Mouse (Mus musculus) mouse trophoblast stem cell (cell line): Measurements from ENCODE around the gene Arpp21.
"Not testable (repeated sequence)": the region's sequence is repeated elsewhere in the genome, so short reads cannot be mapped to it uniquely, and the experiment has no call there.

Experiments
- in situ Hi-C, 2 experiments: fragments of 300-500 bp; cut with MseI, MboI; formaldehyde crosslinking; loops; 2 replicates in 1 of 2; 3 replicates in 1 of 2; pipeline ENCODE4 v1.15.1; 2025

Gene Arpp21

GRCm38 (mm10) chr9:112102155-112102851, 133.4 kb downstream of the Arpp21 start:
- in situ Hi-C loops, result no loop called here

DNA sequence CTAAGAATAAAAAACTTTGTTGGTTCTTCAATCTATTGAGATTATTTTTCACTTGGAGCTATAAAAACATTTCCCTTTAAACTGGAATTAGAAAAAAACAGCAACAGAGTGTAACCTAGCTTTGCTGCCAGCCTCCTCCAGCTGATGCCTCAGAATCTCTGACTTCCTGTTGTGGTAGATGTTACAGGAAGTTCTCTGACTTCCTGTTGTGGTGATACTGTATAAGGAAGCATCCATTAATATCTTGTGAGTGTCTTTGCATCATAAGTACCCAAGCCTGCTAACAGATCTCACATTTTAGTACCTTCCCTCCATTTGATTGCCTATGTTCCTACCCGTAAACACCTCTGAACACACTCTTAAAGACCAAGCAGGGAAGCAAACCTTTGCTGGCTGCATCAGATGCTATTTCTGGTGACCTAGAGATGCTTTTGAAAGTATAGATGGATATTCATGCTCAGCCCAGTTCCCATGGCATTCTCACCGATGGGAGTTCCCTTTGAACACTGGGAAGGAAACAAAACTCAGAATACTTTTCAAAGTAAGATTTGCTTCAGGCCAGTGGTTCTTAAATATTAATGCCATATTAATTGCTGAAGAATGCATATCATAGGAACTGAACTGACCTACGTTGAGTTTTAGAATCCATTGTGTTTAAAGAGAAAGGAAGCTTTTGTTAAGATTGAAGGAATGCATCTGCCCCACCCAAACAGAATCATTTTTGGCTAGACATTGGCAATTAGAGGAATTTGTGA, 134.7 kb downstream of the Arpp21 start:
- in situ Hi-C loops, result no loop called here

GRCm38 (mm10) chr9:112098267-112098666, 137.5 kb downstream of the Arpp21 start:
- in situ Hi-C loops, result no loop called here

DNA sequence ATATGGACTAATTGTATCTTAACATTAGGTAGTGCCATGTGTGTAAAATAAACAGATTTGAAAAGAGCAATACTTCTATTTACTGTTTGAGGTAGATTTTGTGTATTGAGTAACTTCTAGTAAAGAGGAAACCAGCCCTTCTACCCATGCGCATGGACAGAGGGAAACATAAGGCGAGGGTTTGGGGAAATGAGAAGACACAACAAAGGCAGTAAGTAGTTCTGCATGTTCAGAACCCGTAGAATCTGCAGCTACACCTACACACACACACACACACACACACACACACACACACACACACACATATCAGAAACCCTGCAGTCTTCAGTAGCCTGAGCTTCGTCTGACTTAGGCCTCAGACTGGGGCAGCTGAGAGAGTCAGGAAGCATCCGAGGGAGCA, 140.0 kb downstream of the Arpp21 start:
- in situ Hi-C loops, result no loop called here

DNA sequence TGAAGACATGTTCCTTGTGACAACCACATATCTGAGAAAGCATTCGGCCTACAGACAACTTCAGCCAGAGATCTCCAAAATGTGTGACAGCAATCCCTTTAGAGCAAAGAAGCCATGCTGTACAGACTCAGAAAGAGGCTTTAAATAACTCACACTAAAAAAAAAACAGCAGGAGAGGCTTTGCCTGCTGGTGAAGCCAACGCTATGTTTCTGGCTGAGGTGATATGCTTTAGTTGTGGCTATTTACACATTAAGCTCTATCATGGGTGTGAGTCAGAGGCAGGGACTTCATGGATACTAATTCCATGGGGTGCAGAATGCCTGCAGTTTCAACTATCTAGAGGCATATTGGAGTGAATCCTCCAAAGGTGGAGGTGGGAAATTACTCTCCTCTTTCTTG, 140.5 kb downstream of the Arpp21 start:
- in situ Hi-C loops, result no loop called here

GRCm38 (mm10) chr9:112078903-112079302, 156.8 kb downstream of the Arpp21 start:
- in situ Hi-C loops, result no loop called here

GRCm38 (mm10) chr9:112078453-112078852, 157.3 kb downstream of the Arpp21 start:
- in situ Hi-C loops, result no loop called here

GRCm38 (mm10) chr9:112075273-112075672, 160.5 kb downstream of the Arpp21 start:
- in situ Hi-C loops, result no loop called here

- in situ Hi-C loops, result no loop called here
Measured at GRCm38 (mm10) chr9:112074872-112075271, 160.9 kb downstream of the Arpp21 start.

DNA sequence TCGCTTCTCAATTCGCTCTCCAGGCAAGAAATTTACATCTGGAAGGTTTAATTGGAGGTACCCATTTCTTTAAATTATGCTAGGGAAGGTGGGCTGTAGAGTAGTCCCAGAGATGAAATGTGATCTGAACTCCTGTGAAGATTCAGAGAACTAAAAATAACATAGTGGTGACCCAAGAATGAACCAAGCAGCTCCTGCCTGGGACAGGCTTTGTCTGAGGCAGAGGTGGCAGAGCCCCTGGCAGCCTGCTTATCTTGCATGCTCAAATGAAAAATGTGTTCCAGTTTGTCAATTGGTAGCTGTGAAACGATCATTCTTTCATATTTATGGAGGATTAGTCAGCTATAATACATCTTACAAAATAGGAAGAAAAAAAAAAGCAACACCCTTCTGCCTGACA, 164.4 kb downstream of the Arpp21 start:
- in situ Hi-C loops, result no loop called here

DNA sequence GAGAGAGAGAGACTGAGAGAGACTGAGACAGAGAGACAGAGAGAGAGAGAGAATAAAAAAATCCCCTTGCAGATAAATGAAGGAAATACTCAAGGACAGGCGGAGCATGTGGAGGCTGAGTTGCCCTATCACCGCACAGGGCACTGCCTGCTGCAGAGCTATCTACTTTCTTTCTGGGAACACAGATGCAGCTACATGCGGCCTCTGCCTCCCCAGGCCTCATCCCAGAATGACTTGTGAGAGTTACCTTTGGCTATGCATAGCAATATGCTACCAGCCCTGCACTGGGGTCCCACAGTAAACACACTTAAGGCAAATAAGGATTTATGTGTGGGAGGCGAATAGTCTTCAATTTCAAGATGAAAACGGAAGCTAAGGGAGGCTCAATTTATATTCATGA, 164.8 kb downstream of the Arpp21 start:
- in situ Hi-C loops, result no loop called here

GRCm38 (mm10) chr9:112068250-112068649, 167.5 kb downstream of the Arpp21 start:
- in situ Hi-C loops, result no loop called here

DNA sequence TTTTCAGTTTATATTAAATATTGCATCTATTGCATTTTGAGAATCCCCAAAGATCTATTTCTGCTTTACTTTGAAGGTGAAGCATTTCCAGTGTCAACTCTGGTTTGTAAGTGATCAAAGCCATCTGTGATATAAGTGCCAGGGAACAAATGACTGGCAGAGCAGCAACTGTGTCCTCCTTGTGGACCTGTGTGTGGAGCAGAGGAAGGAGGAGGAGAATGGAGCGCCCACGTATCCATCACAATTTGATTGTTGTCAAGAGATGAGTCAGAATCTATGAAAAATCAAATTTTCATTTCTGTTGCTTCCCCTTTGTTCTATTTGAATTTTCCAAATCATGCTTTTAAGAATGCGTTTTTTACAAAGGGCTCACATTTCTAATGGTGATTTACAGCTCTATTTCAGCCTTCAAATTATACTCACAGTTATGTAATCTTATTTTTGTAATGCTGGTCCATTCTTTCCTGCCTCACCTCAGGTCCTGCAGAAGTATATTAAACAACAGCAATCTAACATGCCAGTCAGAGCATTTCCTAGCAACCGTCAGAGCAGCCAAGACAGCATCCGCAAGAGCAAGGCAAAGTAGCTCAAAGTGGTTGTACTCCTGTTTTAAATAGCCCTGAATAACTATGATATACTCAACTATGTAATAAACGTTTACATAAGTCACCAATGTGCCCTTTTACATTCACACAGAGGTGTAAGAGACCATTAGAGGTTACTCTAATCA, 174.9 kb downstream of the Arpp21 start:
- in situ Hi-C loops, result no loop called here

GRCm38 (mm10) chr9:112054807-112055381, 180.8 kb downstream of the Arpp21 start:
- in situ Hi-C loops, result no loop called here

DNA sequence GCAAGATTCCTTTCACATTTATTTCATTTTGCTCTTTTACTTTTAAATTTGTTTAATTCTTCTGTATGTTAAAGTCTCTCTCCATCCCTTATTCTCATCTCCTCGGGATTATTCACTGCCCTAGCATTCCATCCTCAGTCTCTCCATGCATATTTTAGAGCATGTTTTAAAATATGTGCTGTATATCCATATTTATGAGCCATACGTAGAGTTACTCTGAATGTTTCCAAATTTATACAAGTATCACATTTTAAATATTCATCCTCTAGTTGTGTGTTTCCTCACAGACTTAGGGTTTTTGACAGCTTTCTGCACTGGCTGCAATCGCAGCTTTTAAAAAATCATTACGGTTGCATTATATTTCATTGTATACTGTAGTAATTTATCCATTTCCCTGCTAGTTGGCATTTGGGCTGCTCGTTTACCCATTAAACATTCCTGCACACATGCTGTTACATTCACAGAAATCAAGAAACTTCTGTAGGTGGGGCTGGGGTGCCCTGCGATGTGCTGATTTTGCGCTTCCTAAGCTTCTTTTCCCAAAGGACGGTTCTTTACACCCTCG, 187.8 kb downstream of the Arpp21 start:
- in situ Hi-C loops, result no loop called here

GRCm38 (mm10) chr9:112040566-112040965, 195.2 kb downstream of the Arpp21 start:
- in situ Hi-C loops, result no loop called here

- in situ Hi-C loops, result no loop called here
Measured at GRCm38 (mm10) chr9:112037732-112038131, 198.0 kb downstream of the Arpp21 start.

DNA sequence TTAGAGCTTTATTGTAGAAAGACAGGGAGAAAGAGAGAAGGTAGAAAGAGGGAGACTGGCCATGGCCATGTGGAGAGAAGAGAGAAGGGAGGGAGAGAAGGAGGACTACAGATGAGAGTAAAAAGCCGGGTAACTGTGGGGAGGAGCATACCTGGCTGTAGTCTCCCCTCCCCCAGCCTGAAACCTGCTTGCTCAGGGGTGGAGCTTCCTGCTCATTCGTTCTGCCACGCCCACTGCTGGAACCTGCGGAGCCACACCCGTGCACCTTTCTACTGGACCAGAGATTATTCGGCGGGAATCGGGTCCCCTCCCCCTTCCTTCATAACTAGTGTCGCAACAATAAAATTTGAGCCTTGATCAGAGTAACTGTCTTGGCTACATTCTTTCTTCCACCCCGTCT, 201.9 kb downstream of the Arpp21 start:
- in situ Hi-C loops, result not testable (repeated sequence)

- in situ Hi-C loops, result no loop called here
Measured at GRCm38 (mm10) chr9:112032169-112032568, 203.6 kb downstream of the Arpp21 start.

DNA sequence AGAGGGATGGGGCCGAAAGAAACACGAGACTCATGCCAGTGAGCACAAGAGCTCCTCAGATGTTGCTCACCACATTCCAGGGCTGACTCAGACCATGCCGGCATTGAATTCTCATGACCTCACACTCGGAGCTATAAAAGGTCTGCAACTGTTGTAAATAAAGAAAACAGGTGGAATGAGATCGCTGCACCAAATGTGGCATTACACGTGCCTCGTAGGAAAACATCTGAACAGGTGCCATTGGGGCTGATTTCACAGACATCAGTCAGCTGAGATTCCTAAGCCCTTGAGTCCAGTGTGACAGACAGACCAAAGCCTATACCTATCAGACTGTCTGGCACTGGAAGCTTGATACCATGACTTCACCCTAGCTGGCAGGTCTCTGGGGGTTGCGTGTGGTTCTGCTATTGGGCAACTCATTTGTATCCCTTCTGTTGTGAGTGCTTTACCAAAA, 212.1 kb downstream of the Arpp21 start:
- in situ Hi-C loops, result no loop called here

GRCm38 (mm10) chr9:112023111-112023510, 212.6 kb downstream of the Arpp21 start:
- in situ Hi-C loops, result no loop called here
